Mouse (Mus musculus) ES-Bruce4 (cell line): Measurements from ENCODE around the gene Tomm5. TPM values are rescaled to one million over a fixed set of nuclear protein-coding genes. Genes with fewer than 3 reads are reported as not detected.

Experiments
- H3K27ac ChIP-seq: 2 replicates; pipeline ENCODE4 v1.5.1; 2012; ENCODE audit warnings: low read length, inconsistent platforms; ENCODE audit not compliant: insufficient read depth
- H3K27me3 ChIP-seq: 2 replicates; pipeline ENCODE4 v1.6.1; 2012; ENCODE audit warnings: mild to moderate bottlenecking, low read length, inconsistent platforms; ENCODE audit not compliant: control insufficient read depth, poor library complexity, insufficient read depth, severe bottlenecking
- H3K36me3 ChIP-seq: 2 replicates; pipeline ENCODE4 v1.6.1; 2012; ENCODE audit warnings: inconsistent platforms, mild to moderate bottlenecking, low read length, moderate library complexity; ENCODE audit not compliant: control insufficient read depth, poor library complexity, insufficient read depth, severe bottlenecking
- H3K4me1 ChIP-seq: one replicate; pipeline ENCODE4 v1.8.1; 2011; ENCODE audit warnings: low read length; ENCODE audit not compliant: control insufficient read depth, insufficient read depth
- H3K4me3 ChIP-seq: 2 replicates; pipeline ENCODE4 v1.5.1; 2011; ENCODE audit warnings: low read depth, mild to moderate bottlenecking, low read length
- H3K9ac ChIP-seq: 2 replicates; pipeline ENCODE4 v1.6.1; 2012; ENCODE audit warnings: low read depth, mild to moderate bottlenecking, inconsistent platforms; ENCODE audit not compliant: poor library complexity, severe bottlenecking
- H3K9me3 ChIP-seq: replicated peaks from 2 replicates; pipeline ENCODE4 v1.6.1; 2012; ENCODE audit warnings: mild to moderate bottlenecking, low read length, inconsistent platforms; ENCODE audit not compliant: control insufficient read depth, poor library complexity, insufficient read depth, severe bottlenecking
- CTCF ChIP-seq: IDR thresholded peaks from one replicate; pipeline ENCODE4 v1.8.1; 2011; ENCODE audit warnings: low read depth, low read length
- EP300 ChIP-seq: IDR thresholded peaks from 2 replicates; pipeline ENCODE4 v1.6.1; 2011; ENCODE audit warnings: low read depth, low read length; ENCODE audit not compliant: insufficient read depth
- POLR2A ChIP-seq: IDR thresholded peaks from one replicate; pipeline ENCODE4 v1.8.1; 2011; ENCODE audit warnings: low read length; ENCODE audit not compliant: insufficient read depth
- polyA plus RNA-seq: library from polyadenylated mRNA; stranded (reverse); fragments of >200 nt; gene quantifications from 2 replicates; pipeline ENCODE4 v1.2.4, GENCODE M21; 2011; ENCODE audit warnings: low read depth; ENCODE audit not compliant: missing spikeins, insufficient read depth, insufficient read length

Tomm5 gene
- polyA plus RNA-seq, 1 experiment: 112 TPM

DNA sequence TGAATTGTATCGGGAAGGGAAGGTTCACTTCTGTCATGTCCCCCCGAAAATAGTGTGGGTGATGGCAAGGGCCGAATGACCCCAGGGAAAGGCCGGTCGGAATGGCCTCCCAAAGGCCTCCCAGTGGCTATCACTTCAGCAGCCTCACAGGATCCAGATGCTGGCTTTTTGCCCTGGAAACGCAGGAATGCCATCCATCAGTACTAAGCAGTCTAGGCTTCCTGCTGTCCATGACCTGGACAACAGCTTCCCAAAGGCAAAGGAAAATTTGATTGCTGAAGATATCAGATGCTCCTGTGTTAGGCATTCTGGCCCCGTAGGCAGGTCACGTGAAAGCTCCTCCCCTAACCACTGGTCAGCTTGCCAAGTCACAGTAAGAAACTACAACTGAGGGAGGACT lies 26.6 kb upstream of the Tomm5 start:
- no peaks in the 10 kb centered on the region for H3K4me1 ChIP-seq
- H3K9ac ChIP-seq: no peak overlapping the region
- no peak overlapping the region for H3K4me3 ChIP-seq
- no peaks in the 10 kb centered on the region for H3K36me3 ChIP-seq
- no peaks in the 10 kb centered on the region for H3K9me3 ChIP-seq
- H3K27me3 ChIP-seq: no peaks in the 10 kb centered on the region
- no peak overlapping the region for H3K27ac ChIP-seq
- TF ChIP-seq POLR2A: no peak
- no peak for TF ChIP-seq CTCF
- TF ChIP-seq EP300: no peak

DNA sequence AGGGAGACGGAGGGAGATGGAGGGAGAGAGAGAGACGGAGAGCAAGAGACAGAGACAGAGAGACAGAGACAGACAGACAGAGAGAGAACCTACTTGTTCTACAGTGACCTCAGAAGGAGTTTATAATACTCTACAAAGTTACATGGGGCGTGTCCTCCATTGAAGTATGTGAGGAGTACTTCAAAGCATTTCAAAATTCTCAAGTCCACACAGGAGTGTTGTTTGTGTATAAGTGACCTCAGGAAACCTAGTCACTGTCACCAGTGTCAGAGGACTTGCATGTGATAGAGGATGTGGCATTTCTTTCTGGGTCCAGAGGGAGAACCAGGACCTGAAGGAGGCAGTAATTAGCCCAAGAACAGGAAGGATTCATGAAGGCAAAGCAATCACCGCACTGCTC lies 23.1 kb upstream of the Tomm5 start:
- no peaks in the 10 kb centered on the region for H3K4me1 ChIP-seq
- no peaks in the 10 kb centered on the region for H3K27me3 ChIP-seq
- no peaks in the 10 kb centered on the region for H3K9me3 ChIP-seq
- no peak overlapping the region for H3K4me3 ChIP-seq
- H3K27ac ChIP-seq: no peak overlapping the region
- TF ChIP-seq EP300: no peak
- TF ChIP-seq POLR2A: no peak
- no peak for TF ChIP-seq CTCF
- H3K36me3 ChIP-seq: no peaks in the 10 kb centered on the region
- no peak overlapping the region for H3K9ac ChIP-seq

DNA sequence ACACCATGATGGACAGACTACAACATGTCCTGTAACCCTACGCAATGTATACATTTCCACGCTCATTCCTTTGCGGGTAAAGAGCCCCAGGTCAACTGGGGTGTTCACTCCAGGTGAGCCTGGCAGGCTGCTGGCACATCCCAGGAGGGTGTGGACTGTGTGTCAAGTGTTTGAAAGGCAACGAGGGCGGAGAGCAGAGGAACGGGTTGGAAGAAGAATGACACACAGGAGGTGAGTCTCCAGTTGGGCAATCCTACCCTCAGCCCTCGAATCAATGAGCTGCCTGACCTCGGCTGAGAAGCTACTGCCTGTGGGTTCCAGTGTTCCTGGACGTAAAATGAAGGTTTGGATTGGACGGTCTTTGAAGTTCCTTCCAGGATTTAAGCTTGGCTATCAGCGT lies 13.4 kb upstream of the Tomm5 start:
- H3K9me3 ChIP-seq: no peaks in the 10 kb centered on the region

DNA sequence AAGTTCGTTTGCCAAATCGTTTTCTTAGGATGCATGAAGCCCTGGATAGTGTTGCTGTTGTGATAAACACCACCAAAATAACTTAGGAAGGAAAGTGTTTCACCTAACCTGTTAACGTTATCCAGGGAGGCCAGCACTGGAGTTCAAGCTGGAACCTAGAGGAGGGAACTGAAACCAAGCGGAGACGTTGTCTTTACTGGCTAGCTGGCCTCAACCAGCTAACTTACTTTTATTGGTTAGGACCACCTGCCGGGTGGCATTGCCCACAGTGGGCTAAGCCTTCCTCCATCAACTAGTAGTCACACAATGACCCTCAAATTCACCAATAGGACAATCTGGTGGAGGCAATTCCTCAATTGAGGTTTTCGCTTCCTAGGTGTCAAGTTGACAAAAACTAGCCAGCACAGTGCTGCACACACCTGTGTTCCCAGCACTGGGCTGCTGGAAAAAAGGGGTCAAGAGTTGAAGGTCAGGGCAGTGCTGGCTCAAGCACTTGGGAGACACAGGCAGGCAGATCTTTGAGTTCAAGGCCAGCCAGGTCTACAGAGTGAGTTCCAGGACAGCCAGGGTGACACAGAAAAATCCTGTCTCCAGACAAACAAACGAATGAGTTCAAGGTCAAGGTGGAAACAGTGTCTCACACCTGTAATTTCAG lies 669 bp upstream of the Tomm5 start:
- Histone ChIP-seq H3K9ac (no peak overlapping the region), H3K27ac (peak overlapping the region; percentile 66), H3K27me3 (no peaks in the 10 kb centered on the region), H3K4me3 (no peak overlapping the region), H3K4me1 (no peaks in the 10 kb centered on the region), H3K36me3 (peaks cover 22% of the 10 kb centered on the region), H3K9me3 (no peaks in the 10 kb centered on the region)
- TF ChIP-seq EP300 (peak; percentile 90), CTCF (no peak)

More for the DNA sequence above, 13.4 kb upstream of the Tomm5 start:
- H3K36me3 ChIP-seq: no peaks in the 10 kb centered on the region
- TF ChIP-seq EP300 (no peak), POLR2A (no peak), CTCF (no peak)
- H3K27me3 ChIP-seq: no peaks in the 10 kb centered on the region
- H3K27ac ChIP-seq: no peak overlapping the region
- no peak overlapping the region for H3K4me3 ChIP-seq
- H3K9ac ChIP-seq: no peak overlapping the region
- no peaks in the 10 kb centered on the region for H3K4me1 ChIP-seq

DNA sequence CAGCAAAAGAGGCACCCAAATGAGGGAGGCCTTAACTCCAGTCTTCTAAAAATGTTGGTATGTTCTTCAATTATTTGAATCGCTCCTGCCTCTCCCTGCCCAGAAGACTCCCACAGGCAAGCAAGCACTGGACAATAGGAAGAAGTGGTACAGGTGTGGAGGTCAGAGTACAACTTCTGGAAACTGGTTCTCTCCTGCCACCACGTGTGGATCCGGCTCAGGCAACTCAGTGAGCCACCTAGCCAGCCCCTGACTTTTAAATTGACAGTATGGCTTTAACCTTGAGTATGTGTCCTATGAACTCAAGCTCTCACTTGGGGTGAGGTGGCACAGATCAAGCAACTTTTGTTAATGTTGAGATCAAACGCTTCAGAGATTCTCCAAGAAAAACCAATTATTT lies 848 bp downstream of the Tomm5 start:
- Histone ChIP-seq H3K9ac (peak overlapping the region; percentile 64), H3K27ac (peak overlapping the region; percentile 60), H3K27me3 (no peaks in the 10 kb centered on the region), H3K9me3 (no peaks in the 10 kb centered on the region), H3K36me3 (peaks cover 35% of the 10 kb centered on the region), H3K4me1 (no peaks in the 10 kb centered on the region), H3K4me3 (peak overlapping the region; percentile 79)
- no peak for TF ChIP-seq CTCF
- TF ChIP-seq POLR2A: no peak
- no peak for TF ChIP-seq EP300

DNA sequence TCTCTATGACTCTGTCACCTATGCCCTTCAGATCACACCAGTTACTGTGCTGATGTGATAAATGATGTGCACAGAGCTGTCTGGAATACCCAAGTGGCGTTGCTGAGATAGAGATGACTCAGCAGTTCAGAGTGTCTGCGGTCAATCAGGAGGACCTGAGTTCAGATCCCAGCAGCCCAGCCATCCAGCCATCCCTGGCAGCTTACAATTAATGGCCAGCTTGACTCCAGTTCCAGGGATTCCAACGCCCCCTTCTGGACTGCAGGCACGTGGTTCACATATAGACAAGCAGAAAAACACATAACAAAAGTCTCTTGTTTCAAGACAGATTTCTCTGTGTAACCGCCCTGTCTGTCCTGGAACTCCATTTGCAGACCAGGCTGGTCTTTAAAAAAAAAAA lies 1.5 kb downstream of the Tomm5 start:
- H3K9ac ChIP-seq: peak overlapping the region; percentile 64
- peak overlapping the region; percentile 43 for H3K4me3 ChIP-seq
- H3K36me3 ChIP-seq: peaks cover 41% of the 10 kb centered on the region
- TF ChIP-seq POLR2A (no peak), EP300 (no peak), CTCF (peak; percentile 24)
- no peak overlapping the region for H3K27ac ChIP-seq
- no peaks in the 10 kb centered on the region for H3K27me3 ChIP-seq
- no peaks in the 10 kb centered on the region for H3K4me1 ChIP-seq
- H3K9me3 ChIP-seq: no peaks in the 10 kb centered on the region; the same call in 1 of the 2 replicates
